Mouse (Mus musculus): ENCODE measurements around the gene Spc24.
A peak's percentile ranks its signal among the peaks of the same experiment; 100 is the strongest.
"Not testable (repeated sequence)": the region's sequence is repeated elsewhere in the genome, so short reads cannot be mapped to it uniquely, and the experiment has no call there.

Gene Spc24

GRCm38 (mm10) chr9:21784517-21785307 lies 24.6 kb upstream of the Spc24 start:
- DNase-seq: peak; percentile 81 to 86

DNA sequence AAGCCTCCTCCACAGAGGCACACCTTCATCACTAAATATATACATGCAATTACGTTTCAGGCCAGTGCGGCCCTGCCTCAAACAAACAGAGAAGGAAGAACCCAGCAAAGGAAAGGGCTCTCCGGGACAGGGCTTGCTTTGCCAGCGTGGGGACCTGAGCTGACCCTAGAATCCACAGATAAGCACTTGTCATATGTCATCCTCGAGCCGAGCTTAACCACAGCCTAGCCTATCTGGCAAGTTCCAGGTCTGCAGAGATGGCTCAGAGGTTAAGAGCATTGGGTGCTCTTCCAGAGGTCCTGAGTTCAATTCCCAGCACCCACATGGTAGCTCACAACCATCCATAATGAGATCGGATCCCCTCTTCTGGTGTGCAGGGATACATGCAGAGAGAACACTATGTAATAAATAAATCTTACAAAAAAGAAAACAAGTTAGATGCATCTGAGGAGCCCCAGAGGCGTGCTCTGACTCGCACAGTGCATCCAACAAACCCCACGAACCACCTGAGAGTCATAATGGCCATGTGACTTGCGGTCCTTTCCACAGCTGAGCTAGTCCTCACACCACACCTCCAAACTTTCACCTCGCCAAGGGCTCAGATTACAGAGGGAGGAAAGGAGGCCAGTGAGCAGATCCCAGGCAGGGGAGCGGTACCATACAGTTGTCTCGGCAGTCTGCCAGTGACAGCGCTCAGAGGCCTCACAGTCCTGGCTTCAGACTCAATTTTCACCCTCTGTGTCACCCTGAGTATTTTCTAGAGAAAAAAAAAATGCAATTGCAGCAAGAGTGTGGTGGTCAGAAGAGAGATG lies 21.8 kb upstream of the Spc24 start:
- peak; percentile 59 to 70 for DNase-seq

DNA sequence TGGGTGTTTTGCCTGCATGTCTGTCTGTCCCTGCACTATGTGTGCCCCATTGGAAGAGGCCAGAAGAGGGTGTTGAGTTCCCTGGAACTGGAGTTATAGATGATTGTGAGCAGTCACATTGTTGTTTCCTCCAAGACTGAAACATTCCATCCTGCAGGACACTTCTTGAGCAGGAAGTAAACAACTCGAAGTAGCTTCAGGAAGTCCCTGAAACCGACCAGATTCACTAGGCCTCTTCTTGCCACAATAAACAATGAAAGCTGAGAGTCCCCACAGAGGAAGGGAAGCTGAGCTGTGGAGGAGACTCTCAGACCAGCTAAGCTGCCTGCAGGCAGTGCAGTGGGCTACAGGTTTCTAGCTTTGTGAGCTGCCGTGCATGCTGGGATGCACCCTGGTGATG lies 17.6 kb upstream of the Spc24 start:
- DNase-seq: no peak

- DNase-seq: no peak
Observed at GRCm38 (mm10) chr9:21774353-21774752, 14.2 kb upstream of the Spc24 start.

DNA sequence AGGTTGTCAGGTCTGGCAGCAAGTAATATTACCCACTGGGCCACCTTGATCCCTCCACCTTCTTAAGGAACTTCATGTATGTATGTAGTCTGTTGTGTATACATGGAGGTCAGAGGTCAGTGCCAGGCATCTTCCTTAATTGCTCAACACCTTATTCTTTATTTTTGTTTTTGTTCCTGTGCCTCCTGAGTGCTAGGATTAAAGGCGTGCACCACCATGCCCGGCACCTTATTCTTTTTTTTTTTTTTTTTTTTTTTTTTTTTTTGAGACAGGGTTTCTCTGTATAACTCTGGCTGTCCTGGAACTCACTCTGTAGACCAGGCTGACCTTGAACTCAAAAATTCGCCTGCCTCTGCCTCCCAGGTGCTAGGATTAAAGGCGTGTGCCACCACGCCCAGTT lies 13.3 kb upstream of the Spc24 start:
- DNase-seq: not testable (repeated sequence)

- DNase-seq: no peak
Observed at GRCm38 (mm10) chr9:21769558-21770183, 9.6 kb upstream of the Spc24 start.

- DNase-seq: peak in 1 of 2 experiments; percentile 26
Observed at GRCm38 (mm10) chr9:21768511-21769411, 8.7 kb upstream of the Spc24 start.

DNA sequence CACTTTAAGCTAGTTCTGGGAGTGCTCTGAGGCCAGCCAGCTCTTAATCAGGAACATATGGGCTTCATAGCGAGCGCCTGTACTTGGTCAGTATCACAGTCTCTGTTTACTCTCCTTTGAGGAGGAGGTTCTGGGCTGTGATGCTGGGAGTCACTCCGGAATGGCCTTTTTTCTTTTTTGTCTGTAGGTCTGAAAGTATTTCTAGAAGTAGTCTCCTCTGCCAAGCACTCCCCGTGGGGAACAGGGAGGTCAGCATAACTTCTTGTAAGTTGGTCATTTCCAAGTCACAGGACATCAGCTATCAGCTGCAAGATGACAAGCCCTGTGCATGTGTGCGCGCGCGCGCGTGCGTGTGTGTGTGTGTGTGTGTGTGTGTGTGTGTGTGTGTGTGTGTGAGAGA lies 7.8 kb upstream of the Spc24 start:
- peak in 1 of 2 experiments; percentile 42 for DNase-seq

- DNase-seq: peak; percentile 54 to 77
Observed at GRCm38 (mm10) chr9:21764084-21764999, 4.2 kb upstream of the Spc24 start.

DNA sequence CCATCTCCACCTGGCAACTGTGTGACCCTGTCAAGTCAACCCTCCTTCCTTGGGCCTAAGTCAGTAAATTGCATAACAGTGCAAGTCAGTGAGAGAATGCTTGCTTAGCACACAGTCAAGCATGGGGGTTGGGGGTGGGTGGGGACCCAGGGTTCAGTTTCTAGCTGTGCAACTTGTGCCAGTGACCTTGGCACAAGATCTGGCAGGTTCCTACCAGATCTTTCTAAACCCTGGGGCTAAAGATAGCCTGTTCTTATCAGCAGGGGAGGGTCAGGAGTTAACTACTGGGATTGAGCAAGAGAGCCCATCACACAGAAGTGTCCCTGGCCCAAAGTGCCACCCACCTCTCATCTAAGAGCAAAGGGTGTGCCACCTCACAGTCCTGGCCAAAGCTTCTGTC lies 2.0 kb upstream of the Spc24 start:
- peak; percentile 80 to 85 for DNase-seq

DNA sequence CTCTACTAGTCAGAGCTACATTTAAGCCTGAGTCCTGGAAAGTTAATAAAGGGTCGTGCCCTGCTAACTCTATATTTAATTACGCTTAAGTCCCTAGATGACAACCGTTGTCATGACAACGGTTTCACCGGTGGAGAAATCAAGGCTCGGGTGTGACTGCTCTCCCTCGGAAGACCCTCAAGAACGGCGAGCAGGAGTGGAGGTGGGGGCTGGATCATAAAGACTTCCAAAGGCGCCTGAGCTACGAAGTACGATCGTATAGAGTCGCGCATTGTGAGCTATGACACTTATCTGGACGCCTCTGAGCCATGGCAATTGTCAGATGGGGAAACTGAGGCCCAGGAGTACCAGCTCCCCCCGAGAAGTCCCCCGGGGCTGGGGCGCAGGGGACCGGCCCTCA lies 385 bp downstream of the Spc24 start:
- DNase-seq: no peak

DNA sequence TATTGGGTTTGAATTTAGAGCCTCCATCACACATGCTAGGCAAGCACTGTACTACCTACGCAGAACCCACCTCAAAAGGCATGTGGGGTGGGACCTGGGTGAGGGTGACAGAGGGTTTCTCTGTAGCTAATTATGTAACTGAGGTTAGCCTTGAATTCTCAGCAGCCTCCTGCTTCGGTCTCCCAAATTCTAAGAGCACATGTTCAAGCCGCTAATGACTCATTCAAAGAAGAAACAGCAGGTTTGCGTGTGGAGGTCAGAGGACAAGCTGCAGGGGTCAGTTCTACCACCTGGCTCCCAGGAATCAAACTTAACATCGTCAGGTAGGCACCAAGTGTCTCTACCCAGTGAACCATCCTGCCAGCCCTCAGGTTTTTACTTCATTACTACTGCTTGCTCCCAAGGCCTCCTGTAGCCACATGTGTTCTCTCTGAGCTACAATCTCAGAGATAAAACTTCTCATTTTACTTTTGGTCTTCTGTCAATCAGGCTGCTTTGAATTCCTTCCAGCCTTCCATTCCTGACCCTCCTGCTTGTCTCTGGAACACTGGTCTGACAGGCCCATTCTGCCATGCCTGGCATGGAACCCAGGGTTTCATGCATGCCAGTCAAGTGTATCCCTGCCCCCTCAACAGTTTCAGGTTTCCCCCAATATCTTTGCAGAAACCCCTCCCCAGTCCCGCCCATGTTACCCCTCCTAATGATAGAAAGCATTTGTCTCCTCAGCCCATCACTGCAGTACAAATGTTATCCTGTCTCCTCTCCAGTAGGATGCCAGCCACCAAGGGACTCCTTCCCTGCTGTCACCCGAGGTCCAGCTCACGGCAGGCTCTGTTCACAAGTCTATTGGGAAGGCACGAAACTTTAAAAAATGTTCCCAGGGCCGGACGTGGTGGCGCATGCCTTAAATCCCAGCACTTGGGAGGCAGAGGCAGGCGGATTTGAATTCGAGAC lies 1.2 kb downstream of the Spc24 start:
- DNase-seq: no peak

- no peak for DNase-seq
Observed at GRCm38 (mm10) chr9:21754516-21755321, 5.4 kb downstream of the Spc24 start.

- peak; percentile 89 to 92 for DNase-seq
Observed at GRCm38 (mm10) chr9:21754003-21754402, 6.1 kb downstream of the Spc24 start.

- peak; percentile 53 to 62 for DNase-seq
Observed at GRCm38 (mm10) chr9:21752252-21752792, 7.8 kb downstream of the Spc24 start.

GRCm38 (mm10) chr9:21751347-21751746 lies 8.8 kb downstream of the Spc24 start:
- peak; percentile 72 to 82 for DNase-seq

- no peak for DNase-seq
Observed at GRCm38 (mm10) chr9:21750370-21750769, 9.7 kb downstream of the Spc24 start.

GRCm38 (mm10) chr9:21749382-21750118 lies 10.6 kb downstream of the Spc24 start:
- DNase-seq: no peak

All from lung, adult 18-20 months (tissue).